Mouse (Mus musculus) hindbrain, postnatal 0 days (tissue): ENCODE measurements around the gene Myh15. TPM values are rescaled to one million over a fixed set of nuclear protein-coding genes. Genes with fewer than 3 reads are reported as not detected.
A peak's percentile ranks its signal among the peaks of the same experiment; 100 is the strongest.

ENCODE experiments used
- ATAC-seq: fragments of 200-750 bp; cut with Nextera tagmentation; 2 replicates; pipeline ENCODE4 v1.8.0; 2017; ENCODE audit warnings: mild to moderate bottlenecking, moderate TSS enrichment, moderate library complexity
- DNase-seq: peaks from one replicate; pipeline ENCODE4 v3.0.0-alpha.2; 2015; ENCODE audit warnings: low spot score
- H3K27ac ChIP-seq: fragments of 300-500 bp; sonication (generic); 2 replicates; pipeline ENCODE4 v1.5.1; 2014; ENCODE audit warnings: mild to moderate bottlenecking
- H3K27me3 ChIP-seq: fragments of 300-500 bp; sonication (generic); 2 replicates; pipeline ENCODE4 v1.6.1; 2014; ENCODE audit warnings: low read length, mixed read lengths; ENCODE audit not compliant: insufficient read depth
- H3K36me3 ChIP-seq: fragments of 300-500 bp; sonication (generic); 2 replicates; pipeline ENCODE4 v1.6.1; 2014; ENCODE audit warnings: low read length, mixed read lengths; ENCODE audit not compliant: insufficient read depth
- H3K4me1 ChIP-seq: fragments of 300-500 bp; sonication (generic); 2 replicates; pipeline ENCODE4 v1.6.1; 2014; ENCODE audit warnings: antibody characterized with exemption, low read length, mixed read lengths; ENCODE audit not compliant: insufficient read depth
- H3K4me2 ChIP-seq: fragments of 300-500 bp; sonication (generic); 2 replicates; pipeline ENCODE4 v1.6.1; 2014; ENCODE audit warnings: low read depth, mild to moderate bottlenecking, low read length, moderate library complexity, mixed read lengths
- H3K4me3 ChIP-seq: fragments of 300-500 bp; sonication (generic); 2 replicates; pipeline ENCODE4 v1.5.1; 2014; ENCODE audit warnings: low read length
- H3K9ac ChIP-seq: fragments of 300-500 bp; sonication (generic); replicated peaks from 2 replicates; pipeline ENCODE4 v1.6.1; 2014; ENCODE audit warnings: mild to moderate bottlenecking, low read length, moderate library complexity, mixed read lengths
- H3K9me3 ChIP-seq: fragments of 300-500 bp; sonication (generic); 2 replicates; pipeline ENCODE4 v1.6.1; 2016; ENCODE audit warnings: low read length, mixed read lengths
- CTCF ChIP-seq: IDR thresholded peaks from 2 replicates; pipeline ENCODE4 v1.5.1; 2016; ENCODE audit warnings: antibody characterized with exemption, control low read depth, low read depth
- WGBS: fragments of 180-500 bp; shearing (Covaris S2); extraction: QIAGEN DNeasy Blood & Tissue Kit; methylation state at CpG from one replicate; pipeline ENCODE4 v1.1.7; 2014; 5-methylcytosine and 5-hydroxymethylcytosine counted together
- polyA plus RNA-seq: library from polyadenylated mRNA; unstranded; fragments of >200 nt; fragmentation: Nextera tagmentation; extraction: Ambion mirVana; gene quantifications from 2 replicates; pipeline ENCODE4 v1.2.1, GENCODE M21; 2015
- total RNA-seq: library from RNA; depleted of rRNA; stranded (reverse); fragments of >200 nt; gene quantifications from 2 replicates; pipeline ENCODE4 v1.2.3, GENCODE M21; 2014; rRNA removed

The Myh15 gene
- total RNA-seq: 0.11 and 0.16 TPM in 2 replicates
- 0.06 and 0.10 TPM in 2 replicates for polyA plus RNA-seq

- TF ChIP-seq CTCF: no peak
- H3K9ac ChIP-seq: no peak within 1 kb of the TSS
- no peak within 1 kb of the TSS for H3K4me2 ChIP-seq
- DNase-seq (no peak), ATAC-seq (no peak)
- no peaks in the 10 kb centered on the region for H3K4me1 ChIP-seq
- H3K9me3 ChIP-seq: no peaks in the 10 kb centered on the region
- no peaks in the 10 kb centered on the region for H3K27me3 ChIP-seq
- 94% methylated on average over 1 of the region's 1 CpGs for WGBS
- no peak within 1 kb of the TSS for H3K27ac ChIP-seq
- H3K4me3 ChIP-seq: no peak within 1 kb of the TSS
- no peaks in the 10 kb centered on the region for H3K36me3 ChIP-seq
Observed at GRCm38 (mm10) chr16:49057186-49057585, at the start of gene Myh15. TSS of gene Myh15 (plus strand) at chr16:49057486.

DNA sequence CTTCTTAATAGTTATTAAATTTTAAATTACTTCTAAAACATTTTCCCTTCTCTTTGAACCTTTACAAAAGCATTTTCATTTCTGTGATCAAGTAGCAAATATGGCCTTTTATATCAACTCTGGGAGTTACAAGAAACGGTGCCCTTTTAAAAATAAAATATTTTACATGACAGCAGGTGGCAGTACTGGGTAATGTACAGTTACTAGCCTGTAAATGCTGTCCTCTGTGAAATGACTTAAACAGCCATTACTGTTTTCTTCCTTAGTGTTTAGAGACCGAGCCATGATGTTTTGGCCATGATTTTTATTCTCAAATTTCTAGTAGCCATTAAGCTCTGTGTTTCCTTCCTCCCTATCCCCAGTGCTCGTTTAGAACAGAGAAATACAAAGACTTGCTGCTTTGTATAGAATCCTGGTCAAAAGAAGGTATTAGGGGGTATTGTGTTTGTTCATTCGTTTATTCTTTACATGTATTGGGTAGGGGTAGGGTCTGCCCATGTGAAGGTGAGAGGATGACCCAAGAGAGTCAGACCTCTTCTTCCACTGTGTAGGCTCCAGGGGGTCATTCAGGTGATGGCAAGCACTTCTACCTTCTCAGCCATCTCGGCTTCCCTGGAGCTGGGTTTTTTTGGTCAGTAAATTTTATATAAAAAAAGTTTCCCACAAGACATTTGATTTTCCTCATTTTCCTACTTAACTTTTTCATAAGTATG is 40.5 kb upstream of the Myh15 start:
- TF ChIP-seq CTCF: peak; percentile 65
- Histone ChIP-seq H3K36me3 (no peaks in the 10 kb centered on the region), H3K4me3 (no peak overlapping the region), H3K4me1 (no peaks in the 10 kb centered on the region), H3K27me3 (no peaks in the 10 kb centered on the region), H3K9me3 (no peaks in the 10 kb centered on the region), H3K9ac (no peak overlapping the region), H3K27ac (no peak overlapping the region), H3K4me2 (no peak overlapping the region)
- 67% methylated on average over 5 of the region's 5 CpGs for WGBS
- no peak for ATAC-seq
- peak; percentile 80 for DNase-seq

DNA sequence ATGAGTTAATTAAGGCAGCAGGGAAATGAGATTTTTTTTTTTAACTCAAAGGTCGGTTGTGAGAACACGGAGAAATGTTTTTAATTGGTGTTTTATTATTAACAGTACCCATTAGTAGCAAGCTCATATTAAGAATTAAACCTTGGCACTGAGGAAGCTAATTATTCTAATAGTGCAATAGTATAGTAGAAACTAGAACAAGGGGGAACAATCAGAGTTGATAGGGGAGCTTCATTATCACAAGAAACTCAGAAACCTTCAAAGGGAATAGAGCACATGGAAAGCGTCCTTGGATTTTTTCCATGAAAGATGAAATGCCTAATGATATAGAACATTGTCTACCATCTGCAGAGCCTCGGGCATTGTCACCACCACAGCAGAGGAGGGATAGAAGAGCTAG is 21.4 kb upstream of the Myh15 start:
- Histone ChIP-seq H3K27me3 (no peaks in the 10 kb centered on the region), H3K4me2 (no peak overlapping the region), H3K9ac (no peak overlapping the region), H3K36me3 (no peaks in the 10 kb centered on the region), H3K4me3 (no peak overlapping the region), H3K27ac (no peak overlapping the region), H3K9me3 (no peaks in the 10 kb centered on the region), H3K4me1 (no peaks in the 10 kb centered on the region)
- ATAC-seq (peak; percentile 62; the same call in 1 of the 2 replicates), DNase-seq (peak; percentile 27)
- no peak for TF ChIP-seq CTCF
- WGBS: 64% methylated on average over 4 of the region's 4 CpGs

DNA sequence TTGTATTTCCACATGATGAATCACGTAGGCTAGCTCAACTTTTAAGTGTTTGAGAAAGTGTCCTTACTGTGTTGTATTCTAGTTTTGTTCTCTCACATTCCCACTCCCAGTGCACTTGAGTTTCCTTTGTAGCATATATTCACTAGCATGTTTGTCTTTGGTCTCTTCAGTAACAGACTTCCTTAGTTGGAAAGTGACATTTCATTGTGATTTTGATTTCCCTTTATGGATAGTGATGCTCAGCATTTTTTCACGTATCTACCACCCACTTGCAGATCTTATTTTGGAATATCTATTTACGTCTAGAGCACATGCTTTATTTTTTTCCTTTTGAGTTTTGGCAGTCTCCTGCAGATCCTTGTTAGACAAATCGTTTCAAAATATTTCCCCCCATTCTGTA is 19.5 kb upstream of the Myh15 start:
- no peaks in the 10 kb centered on the region for H3K4me1 ChIP-seq
- ATAC-seq (no peak), DNase-seq (no peak)
- no peaks in the 10 kb centered on the region for H3K27me3 ChIP-seq
- H3K27ac ChIP-seq: no peak overlapping the region
- no peak overlapping the region for H3K4me2 ChIP-seq
- no peak for TF ChIP-seq CTCF
- H3K36me3 ChIP-seq: no peaks in the 10 kb centered on the region
- H3K4me3 ChIP-seq: no peak overlapping the region
- no peak overlapping the region for H3K9ac ChIP-seq
- no peaks in the 10 kb centered on the region for H3K9me3 ChIP-seq
- WGBS: 84% methylated on average over 4 of the region's 4 CpGs

- no peak for DNase-seq
- Histone ChIP-seq H3K4me1 (no peaks in the 10 kb centered on the region), H3K4me3 (no peak overlapping the region), H3K36me3 (no peaks in the 10 kb centered on the region), H3K27ac (no peak overlapping the region), H3K27me3 (no peaks in the 10 kb centered on the region), H3K9me3 (no peaks in the 10 kb centered on the region), H3K4me2 (no peak overlapping the region), H3K9ac (no peak overlapping the region)
- WGBS: 86% methylated on average over 3 of the region's 3 CpGs
- no peak for ATAC-seq
- TF ChIP-seq CTCF: no peak
Observed at GRCm38 (mm10) chr16:49040554-49041221, 16.6 kb upstream of the Myh15 start.

GRCm38 (mm10) chr16:49049214-49049613 is 8.1 kb upstream of the Myh15 start:
- no peak overlapping the region for H3K4me3 ChIP-seq
- no peak overlapping the region for H3K9ac ChIP-seq
- no peaks in the 10 kb centered on the region for H3K4me1 ChIP-seq
- H3K27me3 ChIP-seq: no peaks in the 10 kb centered on the region
- DNase-seq (no peak), ATAC-seq (no peak)
- H3K36me3 ChIP-seq: no peaks in the 10 kb centered on the region
- no peak for TF ChIP-seq CTCF
- H3K27ac ChIP-seq: no peak overlapping the region
- no peak overlapping the region for H3K4me2 ChIP-seq
- H3K9me3 ChIP-seq: no peaks in the 10 kb centered on the region
